Mouse (Mus musculus): ENCODE results near the gene C1galt1. TPM values are rescaled to one million over a fixed set of nuclear protein-coding genes. Genes with fewer than 3 reads are reported as not detected.

The C1galt1 gene
- polyA plus RNA-seq, 1 experiment, result 9.7 TPM

DNA sequence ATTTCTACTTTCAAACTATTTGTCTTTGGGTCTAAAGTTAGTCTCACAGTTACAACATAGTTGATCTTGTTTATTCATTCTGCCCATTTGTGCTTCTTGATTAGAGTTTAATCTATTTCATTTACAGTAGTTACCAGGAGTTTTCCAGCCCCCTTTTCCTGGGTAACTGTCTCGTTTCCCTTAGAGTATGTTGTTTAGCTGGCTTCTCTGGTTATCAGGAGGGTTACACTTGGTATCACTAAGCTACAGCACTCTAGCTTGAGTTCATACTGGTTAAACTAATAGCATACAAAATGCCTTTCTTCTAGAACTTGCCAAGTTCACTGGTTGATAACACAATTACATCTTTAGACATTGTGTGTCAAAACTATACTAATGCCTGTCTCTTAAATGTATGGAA is 8.3 kb downstream of the C1galt1 start:
- Histone ChIP-seq H3K4me3 (replicated peaks; ENCODE audit: control insufficient read depth, low read depth, low read length) (no peak overlapping the region), H3K27ac (ENCODE audit: control insufficient read depth, insufficient read depth, low read depth, low read length, poor library complexity) (no peak overlapping the region), H3K4me1 (ENCODE audit: control insufficient read depth, insufficient read depth, low read length) (peaks cover 4% of the 10 kb centered on the region; the same call in 1 of the 2 replicates)
- 59% methylated on average over 1 of the region's 1 CpGs for WGBS
- TF ChIP-seq CTCF (IDR thresholded peaks at IDR 0.05; ENCODE audit: control insufficient read depth, insufficient read depth, low read length) (no peak), POLR2A (IDR thresholded peaks at IDR 0.05; ENCODE audit: borderline replicate concordance, control insufficient read depth, low read depth, low read length) (no peak)

DNA sequence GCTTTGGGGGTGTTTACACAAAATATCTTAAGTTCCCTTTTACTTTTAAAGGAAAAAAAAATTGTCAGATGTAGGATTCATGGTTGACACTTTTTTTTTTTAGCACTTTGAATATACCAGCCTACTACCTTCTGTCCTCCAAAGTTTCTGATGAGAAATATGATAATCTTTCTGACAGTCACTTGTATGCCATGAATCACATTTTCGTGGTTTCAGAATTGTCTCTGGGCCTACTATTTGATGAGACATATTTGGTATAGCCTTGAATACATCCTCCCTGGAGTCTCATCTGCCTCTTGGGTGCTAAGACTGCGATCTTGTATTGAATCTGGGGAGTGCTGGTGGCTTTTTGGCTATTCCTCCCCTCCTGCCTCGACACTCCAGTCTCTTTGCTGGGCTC is 8.8 kb downstream of the C1galt1 start:
- Histone ChIP-seq H3K4me1 (ENCODE audit: control insufficient read depth, insufficient read depth, low read length) (peaks cover 3% of the 10 kb centered on the region; the same call in 1 of the 2 replicates), H3K4me3 (replicated peaks; ENCODE audit: control insufficient read depth, low read depth, low read length) (no peak overlapping the region), H3K27ac (ENCODE audit: control insufficient read depth, insufficient read depth, low read depth, low read length, poor library complexity) (no peak overlapping the region)
- TF ChIP-seq POLR2A (IDR thresholded peaks at IDR 0.05; ENCODE audit: borderline replicate concordance, control insufficient read depth, low read depth, low read length) (no peak), CTCF (IDR thresholded peaks at IDR 0.05; ENCODE audit: control insufficient read depth, insufficient read depth, low read length) (no peak)
- 73% methylated on average over 3 of the region's 3 CpGs for WGBS

DNA sequence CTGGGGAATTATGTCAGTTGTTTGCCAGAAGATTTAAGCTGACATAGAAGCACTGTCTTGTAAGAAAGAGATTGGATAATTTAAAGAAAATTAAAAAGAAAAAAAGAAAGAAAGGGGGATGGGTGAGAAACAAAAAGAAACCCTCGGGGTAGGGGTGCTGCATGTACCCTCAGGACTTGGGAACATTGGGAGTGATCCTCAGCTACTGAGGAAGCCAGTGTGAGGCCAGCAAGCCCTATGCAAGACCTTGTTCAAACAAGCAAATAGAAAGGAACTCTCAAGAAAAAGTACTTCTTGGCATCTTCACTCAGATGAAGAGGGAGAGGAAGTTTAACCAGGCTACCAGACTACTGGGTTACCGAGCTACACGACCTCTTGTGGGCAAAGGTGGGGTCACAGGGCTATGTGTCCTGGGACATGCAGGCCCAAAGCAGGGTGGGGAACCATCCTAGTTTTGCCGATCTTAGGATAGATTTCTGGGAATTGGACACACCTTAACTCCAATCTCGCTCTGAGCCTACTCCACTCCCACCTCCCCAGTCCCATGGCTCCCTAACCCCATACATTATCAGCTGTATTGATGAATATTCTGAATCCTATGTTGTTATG is 12.1 kb downstream of the C1galt1 start:
- TF ChIP-seq CTCF (IDR thresholded peaks at IDR 0.05; ENCODE audit: control insufficient read depth, insufficient read depth, low read length) (peak; percentile 60; the same call in 1 of the 2 replicates), POLR2A (IDR thresholded peaks at IDR 0.05; ENCODE audit: borderline replicate concordance, control insufficient read depth, low read depth, low read length) (no peak)
- H3K27ac ChIP-seq (ENCODE audit: control insufficient read depth, insufficient read depth, low read depth, low read length, poor library complexity), result no peak overlapping the region
- no peak overlapping the region for H3K4me3 ChIP-seq (replicated peaks; ENCODE audit: control insufficient read depth, low read depth, low read length)
- H3K4me1 ChIP-seq (ENCODE audit: control insufficient read depth, insufficient read depth, low read length), result peaks cover 1% of the 10 kb centered on the region; the same call in 1 of the 2 replicates
- 48% methylated on average over 5 of the region's 5 CpGs for WGBS

DNA sequence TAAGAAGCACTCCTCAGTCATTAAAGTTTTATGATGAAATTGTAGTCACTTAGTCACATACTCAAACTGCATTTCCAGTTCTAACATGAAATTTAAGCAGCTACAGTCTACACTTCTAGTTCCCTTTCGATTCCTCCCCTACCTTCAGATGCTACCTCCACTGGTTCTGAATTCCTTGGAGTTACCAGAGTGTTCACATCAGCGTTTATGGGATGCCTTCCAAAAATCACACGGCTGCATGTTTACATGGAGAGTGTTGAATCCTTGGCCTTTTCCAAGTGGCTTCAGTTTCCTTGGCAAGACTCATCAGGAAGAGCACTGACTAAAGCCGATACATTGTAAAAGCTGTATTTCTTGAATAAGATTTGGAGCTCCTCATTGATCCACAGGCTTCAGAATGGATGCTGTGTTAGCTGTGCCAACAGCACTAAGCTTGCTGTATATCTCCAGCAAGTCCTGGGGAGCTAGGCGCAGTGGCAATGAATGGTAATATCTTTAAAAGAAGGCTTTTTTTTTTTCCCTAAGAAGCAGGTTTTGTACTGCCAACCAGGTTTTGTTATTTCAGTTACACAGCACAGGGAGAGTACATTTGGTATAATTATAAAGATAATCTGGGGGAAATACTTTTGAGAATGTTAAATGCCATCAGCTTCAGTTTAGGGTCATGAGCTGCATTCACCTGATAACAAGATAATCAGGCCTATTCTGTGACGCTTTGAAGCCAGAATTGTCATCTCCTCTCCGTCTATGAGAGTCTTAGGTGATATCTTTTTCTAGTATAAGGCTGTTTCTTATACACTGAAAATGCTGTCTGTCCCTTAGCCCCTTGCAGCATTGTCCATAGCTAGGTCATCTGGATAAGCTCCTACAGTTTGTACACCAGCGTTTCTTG is 13.0 kb downstream of the C1galt1 start:
- no peak overlapping the region for H3K27ac ChIP-seq (ENCODE audit: control insufficient read depth, insufficient read depth, low read depth, low read length, poor library complexity)
- TF ChIP-seq CTCF (IDR thresholded peaks at IDR 0.05; ENCODE audit: control insufficient read depth, insufficient read depth, low read length) (no peak), POLR2A (IDR thresholded peaks at IDR 0.05; ENCODE audit: borderline replicate concordance, control insufficient read depth, low read depth, low read length) (no peak)
- no peak overlapping the region for H3K4me3 ChIP-seq (replicated peaks; ENCODE audit: control insufficient read depth, low read depth, low read length)
- 76% methylated on average over 8 of the region's 8 CpGs for WGBS
- peaks cover 1% of the 10 kb centered on the region; the same call in 1 of the 2 replicates for H3K4me1 ChIP-seq (ENCODE audit: control insufficient read depth, insufficient read depth, low read length)

DNA sequence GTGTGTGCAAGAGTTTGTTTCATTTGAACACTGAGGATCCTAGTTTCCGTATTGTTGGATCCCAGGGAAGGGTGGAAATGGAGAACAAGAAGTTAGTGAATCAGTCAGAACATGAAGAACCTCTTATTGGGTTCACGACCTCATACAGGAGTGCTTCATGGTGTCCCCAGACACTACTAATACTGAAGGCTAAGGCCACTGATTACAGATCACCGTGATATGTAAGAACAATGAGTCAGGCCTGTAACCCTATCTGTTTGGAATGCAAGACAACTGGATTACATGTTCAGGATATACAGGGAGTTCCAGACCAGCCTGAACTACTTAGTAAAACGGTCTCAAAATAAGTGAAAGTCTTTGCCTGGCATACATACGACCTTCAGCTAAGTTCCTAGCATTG is 13.9 kb downstream of the C1galt1 start:
- Histone ChIP-seq H3K4me3 (replicated peaks; ENCODE audit: control insufficient read depth, low read depth, low read length) (no peak overlapping the region), H3K4me1 (ENCODE audit: control insufficient read depth, insufficient read depth, low read length) (peaks cover 1% of the 10 kb centered on the region; the same call in 1 of the 2 replicates), H3K27ac (ENCODE audit: control insufficient read depth, insufficient read depth, low read depth, low read length, poor library complexity) (no peak overlapping the region)
- TF ChIP-seq CTCF (IDR thresholded peaks at IDR 0.05; ENCODE audit: control insufficient read depth, insufficient read depth, low read length) (no peak), POLR2A (IDR thresholded peaks at IDR 0.05; ENCODE audit: borderline replicate concordance, control insufficient read depth, low read depth, low read length) (no peak)
- 72% methylated on average over 5 of the region's 5 CpGs for WGBS

DNA sequence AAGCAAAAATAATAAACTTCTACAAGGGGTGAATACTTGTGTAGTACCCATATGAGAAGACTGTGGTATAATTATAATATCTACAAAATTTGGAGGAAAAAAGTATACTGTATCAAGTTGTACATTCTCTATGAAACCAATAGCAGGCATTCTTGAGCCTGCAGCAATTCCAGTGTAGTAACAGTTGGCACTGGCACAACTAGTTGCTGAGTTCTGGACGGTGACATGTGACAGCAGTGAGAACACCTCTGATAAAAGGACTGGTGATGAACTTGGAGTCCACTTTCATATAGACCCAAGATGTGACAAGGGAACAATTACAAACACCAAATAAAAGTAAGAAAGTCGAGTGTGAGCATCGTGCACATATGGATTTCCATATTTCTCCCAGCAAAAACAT is 14.5 kb downstream of the C1galt1 start:
- 80% methylated on average over 3 of the region's 3 CpGs for WGBS
- Histone ChIP-seq H3K27ac (ENCODE audit: control insufficient read depth, insufficient read depth, low read depth, low read length, poor library complexity) (no peak overlapping the region), H3K4me3 (replicated peaks; ENCODE audit: control insufficient read depth, low read depth, low read length) (no peak overlapping the region), H3K4me1 (ENCODE audit: control insufficient read depth, insufficient read depth, low read length) (no peaks in the 10 kb centered on the region; the same call in 1 of the 2 replicates)
- TF ChIP-seq CTCF (IDR thresholded peaks at IDR 0.05; ENCODE audit: control insufficient read depth, insufficient read depth, low read length), result no peak
- TF ChIP-seq POLR2A (IDR thresholded peaks at IDR 0.05; ENCODE audit: borderline replicate concordance, control insufficient read depth, low read depth, low read length), result no peak

GRCm38 (mm10) chr6:7861033-7861432 is 16.4 kb downstream of the C1galt1 start:
- H3K4me3 ChIP-seq (replicated peaks; ENCODE audit: control insufficient read depth, low read depth, low read length), result no peak overlapping the region
- no peak for TF ChIP-seq POLR2A (IDR thresholded peaks at IDR 0.05; ENCODE audit: borderline replicate concordance, control insufficient read depth, low read depth, low read length)
- no peak for TF ChIP-seq CTCF (IDR thresholded peaks at IDR 0.05; ENCODE audit: control insufficient read depth, insufficient read depth, low read length)
- H3K27ac ChIP-seq (ENCODE audit: control insufficient read depth, insufficient read depth, low read depth, low read length, poor library complexity), result no peak overlapping the region
- no peaks in the 10 kb centered on the region; the same call in 1 of the 2 replicates for H3K4me1 ChIP-seq (ENCODE audit: control insufficient read depth, insufficient read depth, low read length)
- 65% methylated on average over 3 of the region's 3 CpGs for WGBS

GRCm38 (mm10) chr6:7863354-7863753 is 18.7 kb downstream of the C1galt1 start:
- WGBS, result 92% methylated on average over 4 of the region's 4 CpGs
- H3K4me3 ChIP-seq (replicated peaks; ENCODE audit: control insufficient read depth, low read depth, low read length), result no peak overlapping the region
- TF ChIP-seq CTCF (IDR thresholded peaks at IDR 0.05; ENCODE audit: control insufficient read depth, insufficient read depth, low read length) (no peak), POLR2A (IDR thresholded peaks at IDR 0.05; ENCODE audit: borderline replicate concordance, control insufficient read depth, low read depth, low read length) (no peak)
- H3K4me1 ChIP-seq (ENCODE audit: control insufficient read depth, insufficient read depth, low read length), result no peaks in the 10 kb centered on the region; the same call in 1 of the 2 replicates
- no peak overlapping the region for H3K27ac ChIP-seq (ENCODE audit: control insufficient read depth, insufficient read depth, low read depth, low read length, poor library complexity)
